Mouse (Mus musculus): ENCODE data around the gene Zc3h12a. TPM values are rescaled to one million over a fixed set of nuclear protein-coding genes. Genes with fewer than 3 reads are reported as not detected.

Gene Zc3h12a
- polyA plus RNA-seq, 1 experiment from 2014 or later = 1.1 TPM

- ATAC-seq (replicated peaks; ENCODE audit: insufficient number of reproducible peaks, low FRiP score, low TSS enrichment) = no peak
- Histone ChIP-seq H3K27ac (ENCODE audit: low read depth, low read length) (no peak overlapping the region), H3K36me3 (ENCODE audit: control insufficient read depth, insufficient read depth, low read length) (no peaks in the 10 kb centered on the region), H3K9me3 (replicated peaks; ENCODE audit: control insufficient read depth, low read length) (no peaks in the 10 kb centered on the region), H3K4me3 (ENCODE audit: low read depth, low read length) (no peak overlapping the region), H3K9ac (ENCODE audit: low read depth, low read length) (no peak overlapping the region), H3K4me2 (no peak overlapping the region), H3K27me3 (ENCODE audit: control insufficient read depth, insufficient read depth, low read length) (peaks cover 12% of the 10 kb centered on the region), H3K4me1 (ENCODE audit: control insufficient read depth, insufficient read depth, low read length) (no peaks in the 10 kb centered on the region)
- 64% methylated on average over 4 of the region's 4 CpGs for WGBS (ENCODE audit: insufficient replicate concordance)
These were observed 26.1 kb upstream of the Zc3h12a start for GRCm38 (mm10) chr4:125153659-125154241.

GRCm38 (mm10) chr4:125152469-125152868 is 24.8 kb upstream of the Zc3h12a start:
- no peak overlapping the region for H3K4me3 ChIP-seq (ENCODE audit: low read depth, low read length)
- H3K4me1 ChIP-seq (ENCODE audit: control insufficient read depth, insufficient read depth, low read length) = no peaks in the 10 kb centered on the region
- no peak overlapping the region for H3K4me2 ChIP-seq
- no peak overlapping the region for H3K27ac ChIP-seq (ENCODE audit: low read depth, low read length)
- WGBS (ENCODE audit: insufficient replicate concordance) = 80% methylated on average over 6 of the region's 6 CpGs
- H3K9ac ChIP-seq (ENCODE audit: low read depth, low read length) = no peak overlapping the region
- 0 out of 2 replicates have a peak, but pooled peaks cover 3% of the 10 kb centered on the region for H3K9me3 ChIP-seq (replicated peaks; ENCODE audit: control insufficient read depth, low read length)
- no peaks in the 10 kb centered on the region for H3K36me3 ChIP-seq (ENCODE audit: control insufficient read depth, insufficient read depth, low read length)
- ATAC-seq (replicated peaks; ENCODE audit: insufficient number of reproducible peaks, low FRiP score, low TSS enrichment) = no peak
- H3K27me3 ChIP-seq (ENCODE audit: control insufficient read depth, insufficient read depth, low read length) = peaks cover 12% of the 10 kb centered on the region

GRCm38 (mm10) chr4:125149460-125149859 is 21.8 kb upstream of the Zc3h12a start:
- no peak overlapping the region for H3K27ac ChIP-seq (ENCODE audit: low read depth, low read length)
- no peak overlapping the region for H3K4me2 ChIP-seq
- 41% methylated on average over 5 of the region's 5 CpGs for WGBS (ENCODE audit: insufficient replicate concordance)

GRCm38 (mm10) chr4:125147970-125148369 is 20.3 kb upstream of the Zc3h12a start:
- no peak for ATAC-seq (replicated peaks; ENCODE audit: insufficient number of reproducible peaks, low FRiP score, low TSS enrichment)
- Histone ChIP-seq H3K36me3 (ENCODE audit: control insufficient read depth, insufficient read depth, low read length) (no peaks in the 10 kb centered on the region), H3K27me3 (ENCODE audit: control insufficient read depth, insufficient read depth, low read length) (peaks cover 37% of the 10 kb centered on the region), H3K4me3 (ENCODE audit: low read depth, low read length) (no peak overlapping the region), H3K4me1 (ENCODE audit: control insufficient read depth, insufficient read depth, low read length) (no peaks in the 10 kb centered on the region), H3K27ac (ENCODE audit: low read depth, low read length) (no peak overlapping the region), H3K4me2 (no peak overlapping the region), H3K9ac (ENCODE audit: low read depth, low read length) (no peak overlapping the region), H3K9me3 (replicated peaks; ENCODE audit: control insufficient read depth, low read length) (0 out of 2 replicates have a peak, but pooled peaks cover 3% of the 10 kb centered on the region)
- WGBS (ENCODE audit: insufficient replicate concordance) = 78% methylated on average over 4 of the region's 4 CpGs

More at GRCm38 (mm10) chr4:125149460-125149859, 21.8 kb upstream of the Zc3h12a start:
- no peak for ATAC-seq (replicated peaks; ENCODE audit: insufficient number of reproducible peaks, low FRiP score, low TSS enrichment)
- H3K36me3 ChIP-seq (ENCODE audit: control insufficient read depth, insufficient read depth, low read length) = no peaks in the 10 kb centered on the region
- H3K9ac ChIP-seq (ENCODE audit: low read depth, low read length) = no peak overlapping the region
- no peak overlapping the region for H3K4me3 ChIP-seq (ENCODE audit: low read depth, low read length)
- H3K9me3 ChIP-seq (replicated peaks; ENCODE audit: control insufficient read depth, low read length) = 0 out of 2 replicates have a peak, but pooled peaks cover 3% of the 10 kb centered on the region
- no peaks in the 10 kb centered on the region for H3K4me1 ChIP-seq (ENCODE audit: control insufficient read depth, insufficient read depth, low read length)
- peaks cover 28% of the 10 kb centered on the region for H3K27me3 ChIP-seq (ENCODE audit: control insufficient read depth, insufficient read depth, low read length)

- ATAC-seq (replicated peaks; ENCODE audit: insufficient number of reproducible peaks, low FRiP score, low TSS enrichment) = no peak
- Histone ChIP-seq H3K4me2 (no peak overlapping the region), H3K4me3 (ENCODE audit: low read depth, low read length) (no peak overlapping the region), H3K9ac (ENCODE audit: low read depth, low read length) (no peak overlapping the region), H3K27me3 (ENCODE audit: control insufficient read depth, insufficient read depth, low read length) (peaks cover 30% of the 10 kb centered on the region), H3K9me3 (replicated peaks; ENCODE audit: control insufficient read depth, low read length) (0 out of 2 replicates have a peak, but pooled peaks cover 3% of the 10 kb centered on the region), H3K36me3 (ENCODE audit: control insufficient read depth, insufficient read depth, low read length) (no peaks in the 10 kb centered on the region), H3K4me1 (ENCODE audit: control insufficient read depth, insufficient read depth, low read length) (no peaks in the 10 kb centered on the region), H3K27ac (ENCODE audit: low read depth, low read length) (no peak overlapping the region)
- WGBS (ENCODE audit: insufficient replicate concordance) = 20% methylated on average over 10 of the region's 10 CpGs
These were observed 17.6 kb upstream of the Zc3h12a start for GRCm38 (mm10) chr4:125145213-125145612.

GRCm38 (mm10) chr4:125144627-125145026 is 17.0 kb upstream of the Zc3h12a start:
- WGBS (ENCODE audit: insufficient replicate concordance) = 35% methylated on average over 7 of the region's 7 CpGs

GRCm38 (mm10) chr4:125144211-125144610 is 16.6 kb upstream of the Zc3h12a start:
- WGBS (ENCODE audit: insufficient replicate concordance) = 76% methylated on average over 5 of the region's 5 CpGs

More at GRCm38 (mm10) chr4:125144627-125145026, 17.0 kb upstream of the Zc3h12a start:
- H3K27me3 ChIP-seq (ENCODE audit: control insufficient read depth, insufficient read depth, low read length) = peaks cover 28% of the 10 kb centered on the region
- no peak overlapping the region for H3K27ac ChIP-seq (ENCODE audit: low read depth, low read length)
- H3K36me3 ChIP-seq (ENCODE audit: control insufficient read depth, insufficient read depth, low read length) = no peaks in the 10 kb centered on the region
- H3K4me2 ChIP-seq = no peak overlapping the region
- H3K9ac ChIP-seq (ENCODE audit: low read depth, low read length) = no peak overlapping the region
- H3K4me3 ChIP-seq (ENCODE audit: low read depth, low read length) = no peak overlapping the region
- no peak for ATAC-seq (replicated peaks; ENCODE audit: insufficient number of reproducible peaks, low FRiP score, low TSS enrichment)
- H3K9me3 ChIP-seq (replicated peaks; ENCODE audit: control insufficient read depth, low read length) = 0 out of 2 replicates have a peak, but pooled peaks cover 3% of the 10 kb centered on the region
- no peaks in the 10 kb centered on the region for H3K4me1 ChIP-seq (ENCODE audit: control insufficient read depth, insufficient read depth, low read length)

GRCm38 (mm10) chr4:125138321-125138720 is 10.7 kb upstream of the Zc3h12a start:
- no peak for ATAC-seq (replicated peaks; ENCODE audit: insufficient number of reproducible peaks, low FRiP score, low TSS enrichment)
- no peak overlapping the region for H3K4me3 ChIP-seq (ENCODE audit: low read depth, low read length)
- H3K4me2 ChIP-seq = no peak overlapping the region
- H3K4me1 ChIP-seq (ENCODE audit: control insufficient read depth, insufficient read depth, low read length) = no peaks in the 10 kb centered on the region
- no peak overlapping the region for H3K9ac ChIP-seq (ENCODE audit: low read depth, low read length)
- WGBS (ENCODE audit: insufficient replicate concordance) = 63% methylated on average over 7 of the region's 7 CpGs
- no peaks in the 10 kb centered on the region for H3K36me3 ChIP-seq (ENCODE audit: control insufficient read depth, insufficient read depth, low read length)
- H3K9me3 ChIP-seq (replicated peaks; ENCODE audit: control insufficient read depth, low read length) = no peaks in the 10 kb centered on the region
- peaks cover 3% of the 10 kb centered on the region; the same call in 1 of the 2 replicates for H3K27me3 ChIP-seq (ENCODE audit: control insufficient read depth, insufficient read depth, low read length)
- no peak overlapping the region for H3K27ac ChIP-seq (ENCODE audit: low read depth, low read length)

More at GRCm38 (mm10) chr4:125144211-125144610, 16.6 kb upstream of the Zc3h12a start:
- Histone ChIP-seq H3K9me3 (replicated peaks; ENCODE audit: control insufficient read depth, low read length) (0 out of 2 replicates have a peak, but pooled peaks cover 3% of the 10 kb centered on the region), H3K9ac (ENCODE audit: low read depth, low read length) (no peak overlapping the region), H3K27me3 (ENCODE audit: control insufficient read depth, insufficient read depth, low read length) (peaks cover 28% of the 10 kb centered on the region), H3K4me3 (ENCODE audit: low read depth, low read length) (no peak overlapping the region), H3K4me1 (ENCODE audit: control insufficient read depth, insufficient read depth, low read length) (no peaks in the 10 kb centered on the region), H3K4me2 (no peak overlapping the region), H3K36me3 (ENCODE audit: control insufficient read depth, insufficient read depth, low read length) (no peaks in the 10 kb centered on the region), H3K27ac (ENCODE audit: low read depth, low read length) (no peak overlapping the region)
- no peak for ATAC-seq (replicated peaks; ENCODE audit: insufficient number of reproducible peaks, low FRiP score, low TSS enrichment)

Measured in heart, embryonic 11.5 days (tissue).